Mouse (Mus musculus) ES-Bruce4 (cell line): Measurements from ENCODE around the gene 8030411F24Rik.

Experiments used
- CTCF ChIP-seq: IDR thresholded peaks from one replicate; pipeline ENCODE4 v1.8.1; 2011; ENCODE audit warnings: low read depth, low read length
- POLR2A ChIP-seq: IDR thresholded peaks from one replicate; pipeline ENCODE4 v1.8.1; 2011; ENCODE audit warnings: low read length; ENCODE audit not compliant: insufficient read depth

DNA sequence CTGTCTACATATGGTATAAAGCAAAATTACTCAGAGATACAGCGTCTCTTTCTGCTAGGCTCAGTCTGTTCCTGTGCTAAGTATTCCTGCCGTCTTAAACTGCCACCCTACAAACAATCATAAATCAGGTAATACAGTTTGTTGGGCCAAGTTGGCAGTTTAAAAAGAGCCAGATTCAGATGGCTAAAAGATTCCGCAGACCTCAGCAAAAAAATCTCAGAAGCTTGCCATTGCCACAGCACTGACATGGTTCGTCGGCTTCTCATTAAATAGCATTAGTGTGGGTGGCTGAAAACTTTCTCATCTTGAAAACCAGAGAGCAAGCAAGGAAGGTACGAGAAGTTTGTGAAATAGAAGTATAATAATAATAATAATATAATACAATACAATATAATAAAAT lies 24.9 kb downstream of the 8030411F24Rik start:
- TF ChIP-seq CTCF (no peak), POLR2A (no peak)
